Mouse (Mus musculus) MEL (cell line): Measurements from ENCODE around the gene Dnajc4. TPM values are rescaled to one million over a fixed set of nuclear protein-coding genes. Genes with fewer than 3 reads are reported as not detected.

Experiments
- DNase-seq: peaks from one replicate; pipeline ENCODE4 v3.0.0; 2011; ENCODE audit warnings: low read depth, low spot score
- H3K27ac ChIP-seq: 2 replicates; pipeline ENCODE4 v1.5.1; 2012; ENCODE audit warnings: low read depth, mild to moderate bottlenecking, control low read depth, low read length, moderate library complexity; ENCODE audit not compliant: control insufficient read depth
- H3K27me3 ChIP-seq, 2 experiments: fragments of 150-350 bp in 1 of 2; sonication (generic) in 1 of 2; 2 replicates each; pipeline ENCODE4 v1.6.1; 2012; ENCODE audit warnings: low read length in 2 of 2, mild to moderate bottlenecking in 2 of 2, improper control_type of control experiment in 1 of 2, moderate library complexity in 1 of 2; ENCODE audit not compliant: insufficient read depth in 2 of 2, control insufficient read depth in 1 of 2
- H3K36me3 ChIP-seq, 2 experiments: 2 replicates each; pipeline ENCODE4 v1.6.1; 2012 to 2014; ENCODE audit warnings: low read length in 2 of 2, improper control_type of control experiment in 1 of 2, inconsistent platforms in 1 of 2, mild to moderate bottlenecking in 1 of 2; ENCODE audit not compliant: insufficient read depth in 2 of 2, control insufficient read depth in 1 of 2
- H3K4me1 ChIP-seq, 2 experiments: fragments of 150-350 bp in 1 of 2; sonication (generic) in 1 of 2; 2 replicates each; pipeline ENCODE4 v1.6.1; 2012; ENCODE audit warnings: low read length in 2 of 2, improper control_type of control experiment in 1 of 2, mild to moderate bottlenecking in 1 of 2; ENCODE audit not compliant: insufficient read depth in 2 of 2, control insufficient read depth in 1 of 2
- H3K4me3 ChIP-seq, 2 experiments: fragments of 150-350 bp in 1 of 2; sonication (generic) in 1 of 2; 2 replicates each; pipeline ENCODE4 v1.5.1; 2012; ENCODE audit warnings: low read depth in 2 of 2, low read length in 2 of 2, mild to moderate bottlenecking in 2 of 2, moderate library complexity in 2 of 2, control low read depth in 1 of 2, improper control_type of control experiment in 1 of 2; ENCODE audit not compliant: control insufficient read depth in 1 of 2, insufficient read depth in 1 of 2
- H3K79me2 ChIP-seq: 2 replicates; pipeline ENCODE4 v1.6.1; 2012; ENCODE audit warnings: mild to moderate bottlenecking, low read length, moderate library complexity; ENCODE audit not compliant: control insufficient read depth, poor library complexity, insufficient read depth
- H3K9ac ChIP-seq: 2 replicates; pipeline ENCODE4 v1.6.1; 2012; ENCODE audit warnings: low read depth, mild to moderate bottlenecking, control low read depth, low read length, moderate library complexity; ENCODE audit not compliant: control insufficient read depth, poor library complexity, severe bottlenecking
- H3K9me3 ChIP-seq: fragments of 150-350 bp; sonication (generic); replicated peaks from 2 replicates; pipeline ENCODE4 v1.6.1; 2012; ENCODE audit warnings: mild to moderate bottlenecking, low read length, improper control_type of control experiment, moderate library complexity; ENCODE audit not compliant: insufficient read depth
- BHLHE40 ChIP-seq: IDR thresholded peaks from 2 replicates; pipeline ENCODE4 v1.6.1; 2012; ENCODE audit warnings: low read depth, mild to moderate bottlenecking, inconsistent platforms, low read length, improper control_type of control experiment, borderline replicate concordance
- CTCF ChIP-seq, 3 experiments: IDR thresholded peaks in 2 of 3; conservative IDR thresholded peaks in 1 of 3; 2 replicates each; pipeline ENCODE4 v1.5.1; 2011 to 2012; ENCODE audit warnings: low read length in 3 of 3, low read depth in 2 of 3, mild to moderate bottlenecking in 2 of 3, improper control_type of control experiment in 1 of 3, inconsistent platforms in 1 of 3, mixed read lengths in 1 of 3, moderate library complexity in 1 of 3; ENCODE audit not compliant: control insufficient read depth in 1 of 3, insufficient read depth in 1 of 3, poor library complexity in 1 of 3, severe bottlenecking in 1 of 3
- ELF1 ChIP-seq: IDR thresholded peaks from 2 replicates; pipeline ENCODE4 v1.6.1; 2014; ENCODE audit warnings: low read depth, mild to moderate bottlenecking, inconsistent platforms, low read length, improper control_type of control experiment, moderate library complexity
- EP300 ChIP-seq, 2 experiments: IDR thresholded peaks; 2 replicates each; pipeline ENCODE4 v1.6.1; 2011; ENCODE audit warnings: improper control_type of control experiment in 2 of 2, low read length in 2 of 2, low read depth in 1 of 2, mild to moderate bottlenecking in 1 of 2
- ETS1 ChIP-seq: IDR thresholded peaks from 2 replicates; pipeline ENCODE4 v1.6.1; 2012; ENCODE audit warnings: low read depth, mild to moderate bottlenecking, inconsistent platforms, low read length, improper control_type of control experiment, moderate library complexity
- HCFC1 ChIP-seq: IDR thresholded peaks from 2 replicates; pipeline ENCODE4 v1.6.1; 2012; ENCODE audit warnings: low read depth, mild to moderate bottlenecking, inconsistent platforms, low read length, improper control_type of control experiment, moderate library complexity
- KAT2A ChIP-seq: conservative IDR thresholded peaks from 2 replicates; pipeline ENCODE4 v1.6.1; 2012; ENCODE audit warnings: low read depth, low read length, improper control_type of control experiment, inconsistent platforms
- MAX ChIP-seq: IDR thresholded peaks from 2 replicates; pipeline ENCODE4 v1.6.1; 2011; ENCODE audit warnings: low read length, improper control_type of control experiment
- MAZ ChIP-seq: IDR thresholded peaks from 2 replicates; pipeline ENCODE4 v1.6.1; 2012; ENCODE audit warnings: low read depth, mild to moderate bottlenecking, inconsistent platforms, low read length, improper control_type of control experiment
- MEF2A ChIP-seq: IDR thresholded peaks from 2 replicates; pipeline ENCODE4 v1.6.1; 2014; ENCODE audit warnings: low read depth, mild to moderate bottlenecking, inconsistent platforms, low read length, improper control_type of control experiment; ENCODE audit not compliant: poor library complexity, insufficient replicate concordance, severe bottlenecking; ENCODE audit errors: extremely low read depth
- MXI1 ChIP-seq: IDR thresholded peaks from 2 replicates; pipeline ENCODE4 v1.6.1; 2011; ENCODE audit warnings: mild to moderate bottlenecking, low read depth, low read length, improper control_type of control experiment
- MYC ChIP-seq: IDR thresholded peaks from 2 replicates; pipeline ENCODE4 v1.6.1; 2011; ENCODE audit warnings: low read depth, mild to moderate bottlenecking, low read length, improper control_type of control experiment, moderate library complexity
- NRF1 ChIP-seq: IDR thresholded peaks from 2 replicates; pipeline ENCODE4 v1.6.1; 2014; ENCODE audit warnings: low read depth, mild to moderate bottlenecking, inconsistent platforms, low read length, improper control_type of control experiment, moderate library complexity; ENCODE audit not compliant: poor library complexity, insufficient read depth, severe bottlenecking
- POLR2A ChIP-seq, 2 experiments: IDR thresholded peaks; 2 replicates each; pipeline ENCODE4 v1.6.1; 2011 to 2012; ENCODE audit warnings: low read length in 2 of 2, mild to moderate bottlenecking in 2 of 2, control low read depth in 1 of 2, improper control_type of control experiment in 1 of 2, low read depth in 1 of 2, moderate library complexity in 1 of 2; ENCODE audit not compliant: control insufficient read depth in 1 of 2, insufficient read depth in 1 of 2, poor library complexity in 1 of 2
- RAD21 ChIP-seq: IDR thresholded peaks from 2 replicates; pipeline ENCODE4 v1.6.1; 2011; ENCODE audit warnings: mild to moderate bottlenecking, low read depth, low read length, improper control_type of control experiment
- RCOR1 ChIP-seq: IDR thresholded peaks from 2 replicates; pipeline ENCODE4 v1.6.1; 2012; ENCODE audit warnings: low read depth, mild to moderate bottlenecking, inconsistent platforms, low read length, improper control_type of control experiment
- SIN3A ChIP-seq: IDR thresholded peaks from 2 replicates; pipeline ENCODE4 v1.6.1; 2012; ENCODE audit warnings: low read length, improper control_type of control experiment, inconsistent platforms
- TAL1 ChIP-seq: IDR thresholded peaks from 2 replicates; pipeline ENCODE4 v1.6.1; 2012; ENCODE audit warnings: mild to moderate bottlenecking, inconsistent platforms, low read length, moderate library complexity, mixed read lengths
- TBP ChIP-seq: IDR thresholded peaks from 2 replicates; pipeline ENCODE4 v1.8.0; 2011; ENCODE audit warnings: low read depth, low read length, improper control_type of control experiment
- USF2 ChIP-seq, 2 experiments: IDR thresholded peaks; 2 replicates each; pipeline ENCODE4 v1.6.1; 2011 to 2012; ENCODE audit warnings: improper control_type of control experiment in 2 of 2, low read length in 2 of 2, borderline replicate concordance in 1 of 2, inconsistent platforms in 1 of 2, low read depth in 1 of 2, mild to moderate bottlenecking in 1 of 2; ENCODE audit not compliant: insufficient read depth in 1 of 2
- ZKSCAN1 ChIP-seq: IDR thresholded peaks from 2 replicates; pipeline ENCODE4 v1.6.1; 2012; ENCODE audit warnings: low read depth, mild to moderate bottlenecking, inconsistent platforms, low read length, improper control_type of control experiment, moderate library complexity
- ZMIZ1 ChIP-seq: IDR thresholded peaks from 2 replicates; pipeline ENCODE4 v1.6.1; 2012; ENCODE audit warnings: low read depth, mild to moderate bottlenecking, inconsistent platforms, low read length, improper control_type of control experiment, moderate library complexity
- polyA plus RNA-seq, 2 experiments: library from polyadenylated mRNA; stranded (reverse) in 1 of 2; unstranded in 1 of 2; fragments of >175 nt in 1 of 2; fragments of >200 nt in 1 of 2; gene quantifications; 2 replicates each; pipeline versions ENCODE4 v1.2.1 to v1.2.4; 2012; ENCODE audit warnings: low replicate concordance in 2 of 2, low read depth in 1 of 2; ENCODE audit not compliant: insufficient read length in 2 of 2, insufficient read depth in 1 of 2, missing spikeins in 1 of 2
- total RNA-seq: library from RNA; depleted of rRNA; stranded (reverse); fragments of 300-350 nt; gene quantifications from 2 replicates; pipeline ENCODE4 v1.2.3, GENCODE M21; 2012

Dnajc4 gene
- total and polyA plus RNA-seq, 3 experiments, result 4.2 to 12.9 TPM; not detected in 1

DNA sequence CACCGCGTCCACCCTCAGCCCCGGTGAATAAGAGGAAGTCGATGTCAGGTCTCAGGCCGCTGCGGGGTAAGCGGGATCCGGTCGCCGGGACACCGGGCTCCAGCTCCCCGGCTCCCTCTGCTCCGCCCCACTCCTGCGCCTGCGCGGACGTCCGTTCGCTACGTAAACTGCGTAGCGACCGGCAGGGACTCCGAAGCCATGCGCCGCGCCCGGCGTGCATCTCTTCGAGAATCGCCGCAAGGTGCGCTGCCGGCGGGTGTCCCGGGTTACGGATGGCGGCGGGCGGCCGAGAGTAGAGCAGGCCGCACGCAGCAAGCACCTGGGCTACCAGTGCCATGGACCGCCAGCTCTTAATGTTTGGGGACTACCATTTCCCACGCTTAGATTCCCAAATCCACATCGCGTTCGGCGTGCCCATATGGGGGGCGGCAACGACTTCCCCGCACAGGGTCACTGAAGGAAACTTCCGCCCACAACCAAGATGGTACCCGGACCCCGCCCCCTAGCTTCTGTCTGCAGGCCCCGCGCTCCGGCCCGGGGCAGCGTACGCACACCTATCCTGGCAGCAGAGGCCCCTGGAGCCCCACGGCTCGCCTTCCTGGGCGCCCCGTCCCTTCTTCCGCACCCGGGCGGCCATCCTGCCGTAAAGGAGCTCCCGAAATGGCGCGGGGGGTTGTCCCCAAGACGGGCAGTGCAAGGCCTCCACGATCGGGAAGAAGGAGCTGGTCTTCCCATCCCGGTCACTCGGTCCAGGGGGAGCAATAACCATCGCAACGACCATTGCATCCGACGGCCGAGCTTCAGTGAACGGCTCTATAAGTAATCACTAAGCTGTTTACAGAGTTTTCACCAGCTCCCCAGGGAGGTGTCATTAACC lies 50.8 kb downstream of the Dnajc4 start, which contains the start of gene Bad:
Gene Bad, plus strand, starts transcription at position 490 of the 877 bp plus-strand sequence.
- peak; percentile 93 for DNase-seq
- H3K36me3 ChIP-seq, result peaks cover 0 to 2% of the 10 kb centered on the region in 2 experiments; a peak in 1 of 4 replicates
- H3K9me3 ChIP-seq, result no peaks in the 10 kb centered on the region
- H3K79me2 ChIP-seq, result peaks cover 8% of the 10 kb centered on the region; the same call in 1 of the 2 replicates
- TF ChIP-seq TAL1 (no peak), MEF2A (no peak), ZKSCAN1 (no peak), MAZ (0 out of 2 replicates have a peak, but pooled peaks have one; percentile 47), EP300 (IDR thresholded peaks at IDR 0.05; ENCODE audit: low read depth in 1 of 2, low read length in 2 of 2) (no peak), KAT2A (no peak; the same call in 1 of the 2 replicates), HCFC1 (peak; percentile 87), NRF1 (peak; percentile 81), RCOR1 (no peak), CTCF (IDR thresholded peaks at IDR 0.05 in 2 of 3, conservative IDR thresholded peaks at IDR 0.05 in 1 of 3; ENCODE audit: control insufficient read depth in 1 of 3, insufficient read depth in 1 of 3, low read depth in 2 of 3, low read length in 3 of 3, poor library complexity in 1 of 3, severe bottlenecking in 1 of 3) (no peak), ZMIZ1 (peak; percentile 20; the same call in 1 of the 2 replicates), MYC (no peak), POLR2A (IDR thresholded peaks at IDR 0.05; ENCODE audit: control insufficient read depth in 1 of 2, insufficient read depth in 1 of 2, low read depth in 1 of 2, low read length in 2 of 2, poor library complexity in 1 of 2) (peak; percentile 47 to 64; a peak in 2 of 4 replicates), MXI1 (peak; percentile 89), ELF1 (peak; percentile 95), MAX (no peak), ETS1 (no peak), SIN3A (peak; percentile 83), USF2 (IDR thresholded peaks at IDR 0.05; ENCODE audit: borderline replicate concordance in 1 of 2, insufficient read depth in 1 of 2, low read depth in 1 of 2, low read length in 2 of 2) (no peak), BHLHE40 (no peak), RAD21 (no peak), TBP (no peak)
- peak within 1 kb of the TSS; percentile 72 to 78 for H3K4me3 ChIP-seq
- peak within 1 kb of the TSS; percentile 92 for H3K9ac ChIP-seq
- peak within 1 kb of the TSS; percentile 75 for H3K27ac ChIP-seq
- H3K4me1 ChIP-seq, result peaks cover 0 to 10% of the 10 kb centered on the region in 2 experiments; a peak in 2 of 4 replicates
- no peaks in the 10 kb centered on the region for H3K27me3 ChIP-seq
